Mouse (Mus musculus): Measurements from ENCODE around the gene Arl16.

DNA sequence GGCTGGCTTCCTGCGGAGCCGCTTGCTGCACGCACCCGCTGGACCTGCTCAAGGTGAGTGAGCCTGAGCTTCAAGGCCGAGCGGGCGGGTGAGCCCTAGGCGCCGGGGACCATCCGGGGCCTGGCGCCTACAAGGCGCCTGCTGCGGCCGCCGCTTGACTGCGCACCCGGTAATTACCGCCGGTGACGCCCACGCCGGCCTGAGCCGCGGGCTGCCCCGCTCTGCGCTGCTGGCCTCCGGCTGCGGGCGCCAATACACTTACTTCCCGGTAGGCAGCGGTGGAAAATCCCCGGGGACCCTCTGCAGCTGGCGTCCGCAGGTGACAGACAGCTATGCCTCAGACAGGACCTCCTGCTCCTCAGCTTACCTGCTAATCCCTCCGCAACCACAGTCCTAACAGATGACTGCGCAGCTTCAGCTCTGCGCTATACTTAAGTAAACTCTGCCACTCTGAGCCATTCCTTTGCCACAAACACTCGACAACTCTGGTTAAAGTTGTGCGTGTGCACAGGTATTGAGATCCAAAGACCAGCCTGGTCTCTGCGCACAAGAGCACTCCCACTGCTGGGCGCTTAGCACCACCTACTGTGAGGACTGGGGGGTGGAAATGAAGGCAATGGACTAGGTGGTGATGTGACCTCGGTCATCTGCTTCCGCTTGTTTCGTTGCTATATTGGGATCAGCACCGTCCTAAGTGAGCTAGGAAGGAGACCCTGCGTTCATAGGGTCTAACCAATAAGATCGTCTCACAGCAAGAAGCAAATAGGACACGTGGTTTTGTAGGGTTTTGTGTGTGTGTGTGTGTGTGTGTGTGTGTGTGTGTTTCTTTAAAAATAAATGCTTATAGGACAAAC, 24.8 kb upstream of the Arl16 start:
- peak; percentile 46; the same call in 1 of the 2 replicates for TF ChIP-seq CTCF (IDR thresholded peaks at IDR 0.05; ENCODE audit: control insufficient read depth, insufficient read depth, low read length)
- TF ChIP-seq POLR2A (IDR thresholded peaks at IDR 0.05; ENCODE audit: borderline replicate concordance, control insufficient read depth, low read depth, low read length): no peak

Data from bone marrow, adult 2 months (tissue).